Comparison of ENCODE assay signal across 16 mouse cellular contexts in the genomic region with DNA sequence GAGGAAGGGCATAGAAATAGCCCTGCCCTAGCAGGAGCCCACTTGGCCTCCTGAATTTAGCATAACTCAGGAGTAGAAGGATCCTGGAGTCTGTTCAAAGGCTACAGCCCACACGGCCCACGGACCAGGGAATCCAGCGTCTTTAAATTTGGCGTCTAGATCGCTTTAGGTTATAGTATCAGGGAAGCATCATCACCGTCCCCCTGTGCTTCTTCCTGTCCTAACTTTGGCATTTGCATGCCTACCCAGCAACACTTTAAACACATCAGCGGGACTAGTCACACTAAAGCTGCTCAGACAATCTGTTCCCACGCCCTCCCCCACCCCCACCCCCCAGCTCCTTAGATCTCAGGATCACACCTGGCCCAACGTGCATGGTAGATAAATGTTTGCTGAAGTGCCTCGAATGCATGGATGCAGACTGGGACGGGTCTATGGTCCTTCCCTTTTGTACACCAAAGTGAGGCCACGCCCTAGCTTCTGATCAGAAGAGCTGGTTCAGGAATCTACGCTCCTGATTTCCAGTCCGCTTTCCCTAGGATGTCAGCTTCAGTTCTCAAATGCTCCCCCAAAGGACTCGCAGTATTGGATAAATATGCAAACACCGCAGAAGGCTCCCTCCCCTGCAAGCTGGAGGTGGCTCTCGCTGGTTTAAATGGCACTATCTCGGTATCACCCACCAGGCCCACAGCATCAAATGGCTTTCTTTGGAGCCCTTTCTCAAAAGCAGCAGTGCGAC. TPM values are rescaled to one million over a fixed set of nuclear protein-coding genes. Genes with fewer than 3 reads are reported as not detected.
DNase-seq lines count a peak whose midpoint lies in the region; ATAC-seq and TF ChIP-seq lines count a peak whose summit lies in the region.
"Had no signal": no experiment of that assay in that cellular context is flagged by ENCODE, and none has a peak within 500 bp of the region (broad histone marks: within the 10 kb centered on the region; RNA-seq: fewer than 3 reads in every experiment).

No protein-coding gene starts in this region.

- H3K36me3 ChIP-seq in midbrain, embryonic 15.5 days (replicated peaks), result no peaks in the 10 kb centered on the region
- no peaks in the 10 kb centered on the region for H3K36me3 ChIP-seq in kidney, adult 2 months (ENCODE audit: control insufficient read depth, insufficient read depth, low read length)
- H3K36me3 ChIP-seq: embryonic facial prominence, embryonic 10.5 days had no signal

- H3K9ac ChIP-seq in midbrain, embryonic 15.5 days, result no peak overlapping the region
- H3K9ac ChIP-seq: liver, embryonic 14.5 days had no signal

- no peaks in the 10 kb centered on the region for H3K9me3 ChIP-seq in midbrain, embryonic 15.5 days
- H3K9me3 ChIP-seq: embryonic facial prominence, embryonic 10.5 days had no signal

- H3K27me3 ChIP-seq in midbrain, embryonic 15.5 days (replicated peaks), result no peaks in the 10 kb centered on the region; the same call in 1 of the 2 replicates
- H3K27me3 ChIP-seq in kidney, adult 2 months (replicated peaks; ENCODE audit: control insufficient read depth, insufficient read depth, low read length), result no peaks in the 10 kb centered on the region

- H3K27ac ChIP-seq in midbrain, embryonic 15.5 days, result peak overlapping the region; percentile 7; the same call in 1 of the 2 replicates
- H3K27ac ChIP-seq in kidney, adult 2 months (ENCODE audit: insufficient read depth, low read depth, low read length), result no peak overlapping the region
- H3K27ac ChIP-seq: embryonic facial prominence, embryonic 10.5 days; liver, embryonic 14.5 days had no signal

- H3K4me2 ChIP-seq in midbrain, embryonic 15.5 days, result no peak overlapping the region

- WGBS in midbrain, embryonic 15.5 days, result 13% methylated on average over 19 of the region's 19 CpGs
- WGBS in kidney, adult 2 months, result 36% methylated on average over 19 of the region's 19 CpGs
- WGBS in lung, adult 2 months, result 11% methylated on average over 19 of the region's 19 CpGs

- TF ChIP-seq POLR2A in kidney, adult 2 months (IDR thresholded peaks at IDR 0.05; ENCODE audit: low read depth, low read length), result no peak
- no peak for TF ChIP-seq POLR2A in lung, adult 2 months (IDR thresholded peaks at IDR 0.05; ENCODE audit: borderline replicate concordance, extremely low read depth, low read depth, low read length)

- peak; percentile 50 to 79 for DNase-seq in layer of hippocampus, adult 18-20 months (ENCODE audit: low spot score in 2 of 2)
- DNase-seq in layer of hippocampus, adult 9-10 months (ENCODE audit: low spot score), result no peak
- peak; percentile 46 for DNase-seq in ES-CJ7 (ENCODE audit: low read depth, low spot score)
- peak; percentile 71 to 82 for DNase-seq in frontal cortex, postnatal 36 days (ENCODE audit: low spot score in 2 of 2)
- no peak for DNase-seq in kidney, adult 2 months
- no peak for DNase-seq in lung, adult 2 months
- DNase-seq in kidney, postnatal 14 days, result no peak
- DNase-seq: adrenal gland, postnatal 36 days; cerebellum, adult 11 months; heart, adult 11 months; heart, postnatal 14 days; kidney, adult 18-20 months; thymus, postnatal 4 days had no signal

- no peak overlapping the region for H3K4me3 ChIP-seq in midbrain, embryonic 15.5 days
- no peak overlapping the region for H3K4me3 ChIP-seq in kidney, adult 2 months (ENCODE audit: insufficient read depth, low read depth, low read length)
- H3K4me3 ChIP-seq in lung, adult 2 months (replicated peaks; ENCODE audit: extremely low read depth, low read depth, low read length), result no peak overlapping the region
- H3K4me3 ChIP-seq: embryonic facial prominence, embryonic 10.5 days had no signal

- H3K4me1 ChIP-seq in midbrain, embryonic 15.5 days, result peaks cover 51% of the 10 kb centered on the region
- no peaks in the 10 kb centered on the region for H3K4me1 ChIP-seq in kidney, adult 2 months (ENCODE audit: control insufficient read depth, insufficient read depth, low read length)
- H3K4me1 ChIP-seq in lung, adult 2 months (ENCODE audit: control insufficient read depth, insufficient read depth, low read length), result no peaks in the 10 kb centered on the region

- TF ChIP-seq CTCF in kidney, adult 2 months (conservative IDR thresholded peaks at IDR 0.05; ENCODE audit: insufficient read depth, insufficient read length, low read depth, low read length), result no peak
- TF ChIP-seq CTCF in lung, adult 2 months (IDR thresholded peaks at IDR 0.05; ENCODE audit: insufficient read depth, low read length), result no peak

- ATAC-seq in midbrain, embryonic 15.5 days (replicated peaks), result no peak

RNA-seq across cellular contexts. Expression of a gene that starts 33.0 kb away (rescaled TPM):
- under 1 TPM in 1 of 2 experiments, not detected in 1; 0.10 TPM for total RNA-seq in layer of hippocampus, adult 18-20 months (2021)
- 0.74 and 1.1 TPM in 2 replicates for polyA plus RNA-seq in midbrain, embryonic 15.5 days (2015; fragmentation: Nextera tagmentation; extraction: Ambion mirVana)
- polyA plus RNA-seq in kidney, adult 2 months (2012; rRNA removed), result 0.87 and 1.2 TPM in 2 replicates
- 0.69 and 0.93 TPM in 2 replicates for polyA plus RNA-seq in lung, adult 2 months (2012; rRNA removed)
- total RNA-seq: heart, postnatal 14 days had no signal

RNA-seq across cellular contexts. Expression of a gene that starts 45.4 kb away (rescaled TPM):
- total RNA-seq in layer of hippocampus, adult 18-20 months (2021), result 1 to 10 TPM; 1.0 to 2.3 TPM
- polyA plus RNA-seq in midbrain, embryonic 15.5 days (2015; fragmentation: Nextera tagmentation; extraction: Ambion mirVana), result 4.3 and 4.7 TPM in 2 replicates
- polyA plus RNA-seq in kidney, adult 2 months (2012; rRNA removed), result 5.6 and 6.8 TPM in 2 replicates
- polyA plus RNA-seq in lung, adult 2 months (2012; rRNA removed), result 25.2 and 28.6 TPM in 2 replicates

RNA-seq across cellular contexts. Expression of a gene that starts 55.9 kb away (rescaled TPM):
- 1 to 10 TPM; 4.3 to 4.6 TPM for total RNA-seq in layer of hippocampus, adult 18-20 months (2021)
- 1.9 and 2.4 TPM in 2 replicates for polyA plus RNA-seq in midbrain, embryonic 15.5 days (2015; fragmentation: Nextera tagmentation; extraction: Ambion mirVana)
- polyA plus RNA-seq in kidney, adult 2 months (2012; rRNA removed), result 0.08 TPM in 1 of 2 replicates, not detected in the other
- 0.09 and 0.23 TPM in 2 replicates for polyA plus RNA-seq in lung, adult 2 months (2012; rRNA removed)
- total RNA-seq: adrenal gland, postnatal 36 days; heart, postnatal 14 days had no signal
- polyA plus RNA-seq: liver, embryonic 14.5 days had no signal

Comparison
In these comparisons a context has a peak if more than half of its experiments do, and no peak if none do; other contexts are left out.
1. DNase-seq: peak in layer of hippocampus, adult 18-20 months (2 of 2), ES-CJ7 (single experiment) and frontal cortex, postnatal 36 days (2 of 2); none in layer of hippocampus, adult 9-10 months (single experiment), kidney, adult 2 months (single experiment), lung, adult 2 months (single experiment) and kidney, postnatal 14 days (single experiment).